ENCODE assay signal across 24 mouse cellular contexts in genomic region chr1:166209371-166209770, GRCm38 (mm10). TPM values are rescaled to one million over a fixed set of nuclear protein-coding genes. Genes with fewer than 3 reads are reported as not detected.
"Had no signal": no experiment of that assay in that cellular context is flagged by ENCODE, and none has a peak within 500 bp of the region (broad histone marks: within the 10 kb centered on the region; RNA-seq: fewer than 3 reads in every experiment).

No protein-coding gene starts in this region.

- H3K9me3 ChIP-seq: midbrain, embryonic 10.5 days; midbrain, embryonic 12.5 days; neural tube, embryonic 13.5 days; neural tube, embryonic 15.5 days had no signal

- DNase-seq: lung, adult 18-20 months; lung, embryonic 14.5 days; lung, postnatal 10 days; lung, postnatal 4 days; midbrain, embryonic 14.5 days; retina, postnatal 1 day; right cerebral cortex, postnatal 14 days; right cerebral cortex, postnatal 4 days; spleen, adult 18-20 months; thymus, adult 18-20 months; thymus, postnatal 14 days; thymus, postnatal 36 days had no signal

- H3K27ac ChIP-seq: liver, embryonic 14.5 days; midbrain, embryonic 10.5 days; midbrain, embryonic 12.5 days; neural tube, embryonic 13.5 days; neural tube, embryonic 15.5 days had no signal

- H3K4me3 ChIP-seq: midbrain, embryonic 10.5 days; midbrain, embryonic 12.5 days; neural tube, embryonic 13.5 days; neural tube, embryonic 15.5 days had no signal

- H3K9ac ChIP-seq: liver, embryonic 14.5 days; lung, embryonic 14.5 days; midbrain, embryonic 12.5 days; neural tube, embryonic 13.5 days; neural tube, embryonic 15.5 days had no signal

- H3K4me2 ChIP-seq: lung, embryonic 14.5 days; midbrain, embryonic 12.5 days; neural tube, embryonic 13.5 days; neural tube, embryonic 15.5 days had no signal

- H3K4me1 ChIP-seq: midbrain, embryonic 10.5 days; midbrain, embryonic 12.5 days; neural tube, embryonic 13.5 days; neural tube, embryonic 15.5 days had no signal

- H3K36me3 ChIP-seq: midbrain, embryonic 10.5 days; midbrain, embryonic 12.5 days; neural tube, embryonic 13.5 days; neural tube, embryonic 15.5 days had no signal

- ATAC-seq: midbrain, embryonic 16.5 days had no signal

- H3K27me3 ChIP-seq: midbrain, embryonic 12.5 days; neural tube, embryonic 13.5 days; neural tube, embryonic 15.5 days had no signal

RNA-seq across cellular contexts. Expression of gene Mael, which starts 29.2 kb away (rescaled TPM):
- polyA plus RNA-seq: liver, embryonic 14.5 days; liver, embryonic 16.5 days; lung, embryonic 14.5 days; lung, embryonic 16.5 days; midbrain, embryonic 14.5 days; midbrain, embryonic 16.5 days; neural tube, embryonic 11.5 days; neural tube, embryonic 13.5 days; small intestine, adult 2 months; stomach, embryonic 16.5 days; thymus, postnatal 0 days had no signal
